Mouse (Mus musculus): ENCODE results near the gene Cyp1b1. TPM values are rescaled to one million over a fixed set of nuclear protein-coding genes. Genes with fewer than 3 reads are reported as not detected.

Gene Cyp1b1
- polyA plus RNA-seq, 1 experiment from 2014 or later = 6.1 TPM

DNA sequence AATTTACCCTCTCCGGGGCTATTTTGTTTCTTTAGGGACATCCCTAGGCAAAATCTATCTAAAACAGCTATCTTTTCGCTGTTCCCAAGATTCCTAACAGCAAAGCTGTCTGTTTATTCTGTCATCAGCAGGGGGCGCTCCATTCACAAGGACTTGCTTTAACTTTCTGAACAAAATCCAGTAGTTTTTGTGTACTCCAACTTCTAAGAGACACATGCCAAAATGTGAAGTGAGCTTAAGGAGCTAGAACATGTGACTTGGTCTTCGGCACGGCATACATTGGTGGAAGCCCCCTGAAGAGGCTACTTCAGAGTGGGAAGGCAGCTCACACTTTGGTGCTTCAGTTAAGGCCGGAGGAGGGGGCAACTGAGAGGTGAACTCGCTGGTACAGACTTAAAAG lies 53.5 kb downstream of the Cyp1b1 start:
- no peak overlapping the region for H3K27ac ChIP-seq (replicated peaks)
- H3K9me3 ChIP-seq = no peaks in the 10 kb centered on the region
- H3K4me1 ChIP-seq = 0 out of 2 replicates have a peak, but pooled peaks cover 3% of the 10 kb centered on the region
- DNase-seq (ENCODE audit: low spot score) = peak; percentile 75
- H3K4me3 ChIP-seq = no peak overlapping the region
- 41% methylated on average over 7 of the region's 7 CpGs for WGBS
- H3K27me3 ChIP-seq (replicated peaks; ENCODE audit: low read depth, poor library complexity, severe bottlenecking) = no peaks in the 10 kb centered on the region
- H3K36me3 ChIP-seq (replicated peaks) = no peaks in the 10 kb centered on the region

DNA sequence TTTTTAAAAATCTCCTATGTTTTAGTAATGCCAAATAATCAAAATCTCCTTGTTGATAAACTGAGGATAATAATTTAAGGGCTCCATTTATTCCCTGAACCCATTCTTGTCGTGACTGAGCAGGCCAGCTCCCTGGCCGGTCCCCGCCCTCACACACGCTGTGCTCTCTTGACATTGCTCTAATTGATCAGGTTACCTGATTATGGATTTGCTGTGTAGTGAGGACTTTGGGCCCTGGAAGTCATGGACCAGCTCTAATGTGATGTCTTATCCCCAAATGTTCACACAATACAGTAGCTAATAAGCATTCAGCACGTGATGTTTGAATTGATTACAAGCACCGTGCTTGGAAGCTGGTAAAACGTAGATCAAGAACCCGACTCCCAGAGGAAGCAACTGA lies 56.0 kb downstream of the Cyp1b1 start:
- H3K27ac ChIP-seq (replicated peaks) = no peak overlapping the region
- DNase-seq (ENCODE audit: low spot score) = no peak
- no peaks in the 10 kb centered on the region for H3K27me3 ChIP-seq (replicated peaks; ENCODE audit: low read depth, poor library complexity, severe bottlenecking)
- H3K4me3 ChIP-seq = no peak overlapping the region
- no peaks in the 10 kb centered on the region for H3K36me3 ChIP-seq (replicated peaks)
- 73% methylated on average over 8 of the region's 8 CpGs for WGBS
- 0 out of 2 replicates have a peak, but pooled peaks cover 3% of the 10 kb centered on the region for H3K4me1 ChIP-seq
- H3K9me3 ChIP-seq = no peaks in the 10 kb centered on the region

GRCm38 (mm10) chr17:79658452-79658851 lies 56.4 kb downstream of the Cyp1b1 start:
- H3K36me3 ChIP-seq (replicated peaks) = no peaks in the 10 kb centered on the region
- no peaks in the 10 kb centered on the region for H3K27me3 ChIP-seq (replicated peaks; ENCODE audit: low read depth, poor library complexity, severe bottlenecking)
- WGBS = 76% methylated on average over 3 of the region's 3 CpGs
- no peak overlapping the region for H3K27ac ChIP-seq (replicated peaks)
- no peak overlapping the region for H3K4me3 ChIP-seq
- H3K9me3 ChIP-seq = no peaks in the 10 kb centered on the region
- H3K4me1 ChIP-seq = 0 out of 2 replicates have a peak, but pooled peaks cover 3% of the 10 kb centered on the region
- no peak for DNase-seq (ENCODE audit: low spot score)

GRCm38 (mm10) chr17:79657785-79658184 lies 57.1 kb downstream of the Cyp1b1 start:
- Histone ChIP-seq H3K36me3 (replicated peaks) (no peaks in the 10 kb centered on the region), H3K27me3 (replicated peaks; ENCODE audit: low read depth, poor library complexity, severe bottlenecking) (no peaks in the 10 kb centered on the region), H3K27ac (replicated peaks) (no peak overlapping the region), H3K4me1 (0 out of 2 replicates have a peak, but pooled peaks cover 3% of the 10 kb centered on the region), H3K4me3 (no peak overlapping the region), H3K9me3 (no peaks in the 10 kb centered on the region)
- 63% methylated on average over 9 of the region's 9 CpGs for WGBS
- DNase-seq (ENCODE audit: low spot score) = peak; percentile 39

DNA sequence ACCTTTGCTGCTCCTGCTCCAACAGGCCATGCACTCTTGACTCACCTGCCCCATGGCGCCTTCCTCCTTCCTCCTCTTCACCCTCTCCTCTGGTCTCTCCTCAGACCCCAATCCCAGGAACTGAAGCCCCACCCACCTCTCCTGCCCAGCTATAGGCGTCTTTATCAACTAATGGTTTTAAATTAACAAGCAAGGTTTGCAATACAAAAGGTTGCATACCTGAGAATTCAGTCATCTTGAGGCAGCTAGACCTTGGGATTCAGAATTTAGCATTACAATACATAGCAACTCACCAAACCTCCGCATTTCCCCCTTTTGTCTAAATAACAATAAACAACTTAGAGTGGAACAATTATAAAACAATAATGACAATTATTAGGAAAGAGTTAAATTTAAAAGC lies 60.7 kb downstream of the Cyp1b1 start:
- Histone ChIP-seq H3K27me3 (replicated peaks; ENCODE audit: low read depth, poor library complexity, severe bottlenecking) (no peaks in the 10 kb centered on the region), H3K36me3 (replicated peaks) (no peaks in the 10 kb centered on the region), H3K9me3 (no peaks in the 10 kb centered on the region), H3K4me3 (no peak overlapping the region), H3K4me1 (0 out of 2 replicates have a peak, but pooled peaks cover 3% of the 10 kb centered on the region), H3K27ac (replicated peaks) (no peak overlapping the region)
- DNase-seq (ENCODE audit: low spot score) = no peak
- WGBS = 53% methylated on average over 3 of the region's 3 CpGs

- no peak for DNase-seq (ENCODE audit: low spot score)
- Histone ChIP-seq H3K4me1 (0 out of 2 replicates have a peak, but pooled peaks cover 3% of the 10 kb centered on the region), H3K9me3 (no peaks in the 10 kb centered on the region), H3K27ac (replicated peaks) (no peak overlapping the region), H3K4me3 (no peak overlapping the region), H3K36me3 (replicated peaks) (no peaks in the 10 kb centered on the region), H3K27me3 (replicated peaks; ENCODE audit: low read depth, poor library complexity, severe bottlenecking) (no peaks in the 10 kb centered on the region)
- WGBS = 85% methylated on average over 1 of the region's 1 CpGs
Measured at GRCm38 (mm10) chr17:79653171-79653570, 61.7 kb downstream of the Cyp1b1 start.

Other genes with a start within 250 kb of the Cyp1b1 start
- 6.4 and 7.0 TPM in 2 replicates for gene Rmdn2, start 103.2 kb downstream of the Cyp1b1 start, polyA plus RNA-seq (2016; fragmentation: Nextera tagmentation; extraction: Ambion mirVana)
- 37.5 and 38.1 TPM in 2 replicates for gene Atl2, start 181.1 kb upstream of the Cyp1b1 start, polyA plus RNA-seq (2016; fragmentation: Nextera tagmentation; extraction: Ambion mirVana)

Data from embryonic facial prominence, embryonic 10.5 days (tissue).